Mouse (Mus musculus): ENCODE measurements at regions not wholly inside any gene's neighbourhood (a gene's known extent, or its start where the extent isn't known, plus 50 kb on each side); places are given as distances from the start of the nearest gene placed in this dataset.

- in situ Hi-C loops (cut with MboI, MseI): loop anchor here (10.0 kb wide), 1 partner anchor 879 kb away; no protein-coding TSS in a partner anchor
Measured at GRCm38 (mm10) chr9:16994169-16994568, 493.1 kb upstream of the Fat3 start.

GRCm38 (mm10) chr9:16988114-16988513 is 487.0 kb upstream of the Fat3 start:
- in situ Hi-C loops (cut with MboI, MseI): no loop called here

GRCm38 (mm10) chr9:16977321-16977720 is 476.2 kb upstream of the Fat3 start:
- in situ Hi-C loops (cut with MboI, MseI): no loop called here

- in situ Hi-C loops (cut with MboI, MseI): loop anchor here (25.0 kb wide), 1 partner anchor 1008 kb away; no protein-coding TSS in a partner anchor
Measured at GRCm38 (mm10) chr9:16970373-16970772, 469.3 kb upstream of the Fat3 start.

GRCm38 (mm10) chr9:16933602-16934001 is 432.5 kb upstream of the Fat3 start:
- in situ Hi-C loops (cut with MboI, MseI): no loop called here

- in situ Hi-C loops (cut with MboI, MseI): no loop called here
Measured at GRCm38 (mm10) chr9:16931586-16931985, 430.5 kb upstream of the Fat3 start.

GRCm38 (mm10) chr9:16926315-16926984 is 425.4 kb upstream of the Fat3 start:
- in situ Hi-C loops (cut with MboI, MseI): no loop called here

- in situ Hi-C loops (cut with MboI, MseI): no loop called here
Measured at GRCm38 (mm10) chr9:16925279-16925678, 424.2 kb upstream of the Fat3 start.

- in situ Hi-C loops (cut with MboI, MseI): no loop called here
Measured at GRCm38 (mm10) chr9:16906155-16906554, 405.1 kb upstream of the Fat3 start.

- in situ Hi-C loops (cut with MboI, MseI): no loop called here
Measured at GRCm38 (mm10) chr9:16899060-16899459, 398.0 kb upstream of the Fat3 start.

GRCm38 (mm10) chr9:16852458-16853026 is 351.5 kb upstream of the Fat3 start:
- in situ Hi-C loops (cut with MboI, MseI): no loop called here

- in situ Hi-C loops (cut with MboI, MseI): no loop called here
Measured at GRCm38 (mm10) chr9:16808494-16808893, 307.4 kb upstream of the Fat3 start.

GRCm38 (mm10) chr9:16772867-16773266 is 271.8 kb upstream of the Fat3 start:
- in situ Hi-C loops (cut with MboI, MseI): no loop called here

- in situ Hi-C loops (cut with MboI, MseI): no loop called here
Measured at GRCm38 (mm10) chr9:16727653-16728052, 226.6 kb upstream of the Fat3 start.

- in situ Hi-C loops (cut with MboI, MseI): no loop called here
Measured at GRCm38 (mm10) chr9:16702431-16702830, 201.3 kb upstream of the Fat3 start.

- in situ Hi-C loops (cut with MboI, MseI): no loop called here
Measured at GRCm38 (mm10) chr9:16661527-16661926, 160.4 kb upstream of the Fat3 start.

- in situ Hi-C loops (cut with MboI, MseI): no loop called here
Measured at GRCm38 (mm10) chr9:16660940-16661339, 159.9 kb upstream of the Fat3 start.

Measured in regulatory T cell (primary cell).